Mouse (Mus musculus): Measurements from ENCODE around the gene Sort1. TPM values are rescaled to one million over a fixed set of nuclear protein-coding genes. Genes with fewer than 3 reads are reported as not detected.

Sort1 gene
- total and polyA plus RNA-seq, 3 experiments: 1.3 to 4.1 (median 2.3) TPM

DNA sequence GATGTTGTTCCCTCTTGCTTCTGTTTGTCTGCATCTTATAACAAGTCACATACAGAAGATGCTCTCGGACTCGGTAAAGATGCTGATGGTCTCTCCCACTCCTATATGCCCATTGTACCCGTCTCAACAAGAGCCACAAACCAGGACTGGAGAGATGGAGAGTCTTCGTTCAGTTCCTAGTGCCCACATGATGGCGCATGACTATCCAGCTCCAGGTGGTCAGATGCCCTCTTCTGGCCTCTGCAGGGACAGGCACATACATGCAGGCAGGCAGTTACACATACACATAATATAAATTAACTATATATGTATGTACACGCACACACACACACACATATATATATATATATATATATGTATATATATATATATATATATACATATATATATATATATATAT lies 96.8 kb downstream of the Sort1 start:
- DNase-seq (ENCODE audit: low spot score) (no peak), ATAC-seq (ENCODE audit: extremely low read depth, insufficient number of reproducible peaks, low FRiP score, poor library complexity, severe bottlenecking) (no peak)
- Histone ChIP-seq H3K36me3 (replicated peaks) (peaks cover 11% of the 10 kb centered on the region), H3K9me3 (replicated peaks) (no peaks in the 10 kb centered on the region), H3K27me3 (ENCODE audit: insufficient read depth, low read length) (peaks cover 11% of the 10 kb centered on the region), H3K4me3 (ENCODE audit: low read depth, low read length) (no peak overlapping the region), H3K4me1 (ENCODE audit: insufficient read depth, low read depth, low read length) (peaks cover 42% of the 10 kb centered on the region)
- TF ChIP-seq POLR2AphosphoS5 (IDR thresholded peaks at IDR 0.05; ENCODE audit: insufficient replicate concordance, low read depth, low read length): no peak
- no peak for TF ChIP-seq GATA2 (IDR thresholded peaks at IDR 0.05; ENCODE audit: borderline replicate concordance, low read depth, low read length)
- TF ChIP-seq TAL1 (conservative IDR thresholded peaks at IDR 0.05; ENCODE audit: low read depth, low read length): no peak
- no peak for TF ChIP-seq CTCF (IDR thresholded peaks at IDR 0.05; ENCODE audit: low read depth, low read length)
- no peak for TF ChIP-seq GATA1 (IDR thresholded peaks at IDR 0.05; ENCODE audit: borderline replicate concordance, low read length)

DNA sequence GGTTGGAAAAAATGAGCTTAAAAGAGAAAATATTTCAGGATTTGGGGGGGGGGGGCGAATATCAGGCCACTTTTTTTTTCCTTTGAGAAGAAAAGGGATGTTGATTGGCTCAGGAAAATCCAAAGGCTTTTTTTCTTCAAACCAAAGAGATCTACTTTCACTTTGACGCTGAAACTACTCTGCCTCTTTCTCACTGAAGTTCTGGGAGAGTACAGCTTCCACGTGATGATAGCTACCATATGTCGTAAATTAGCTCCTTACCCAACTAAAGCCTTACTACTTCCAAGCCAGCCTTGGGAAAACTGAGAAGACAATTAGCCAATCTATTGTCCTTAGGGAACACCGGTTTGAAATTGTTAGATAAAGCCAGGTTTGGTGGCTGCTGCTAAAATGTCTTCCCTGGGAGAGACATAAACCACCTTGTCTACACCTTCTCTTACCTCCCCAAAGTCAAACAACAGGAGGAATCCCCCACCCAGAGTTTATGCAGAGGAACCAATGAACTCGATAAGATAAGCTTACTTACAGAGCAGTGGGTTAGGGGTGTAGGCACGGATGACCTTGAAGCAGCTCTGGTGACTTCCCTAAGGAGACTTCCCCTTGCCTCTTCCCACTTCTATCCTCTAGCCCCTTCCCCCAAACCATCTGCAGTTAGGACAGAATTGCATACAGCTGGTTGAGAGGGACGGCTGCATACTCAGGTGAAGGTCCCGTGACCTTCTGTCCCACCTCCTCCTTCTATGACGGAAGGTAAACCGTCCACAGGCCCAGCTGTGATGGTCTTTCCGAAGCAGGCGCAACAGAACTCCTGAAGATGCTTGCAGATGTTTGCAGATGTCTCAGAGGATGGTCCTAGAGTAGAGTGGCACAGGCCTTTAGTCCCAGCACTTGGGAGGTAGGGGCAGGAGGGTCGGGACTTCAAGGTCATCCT lies 98.3 kb downstream of the Sort1 start:
- ATAC-seq (ENCODE audit: extremely low read depth, insufficient number of reproducible peaks, low FRiP score, poor library complexity, severe bottlenecking): no peak
- H3K36me3 ChIP-seq (replicated peaks): peaks cover 27% of the 10 kb centered on the region
- peaks cover 54% of the 10 kb centered on the region for H3K4me1 ChIP-seq (ENCODE audit: insufficient read depth, low read depth, low read length)

DNA sequence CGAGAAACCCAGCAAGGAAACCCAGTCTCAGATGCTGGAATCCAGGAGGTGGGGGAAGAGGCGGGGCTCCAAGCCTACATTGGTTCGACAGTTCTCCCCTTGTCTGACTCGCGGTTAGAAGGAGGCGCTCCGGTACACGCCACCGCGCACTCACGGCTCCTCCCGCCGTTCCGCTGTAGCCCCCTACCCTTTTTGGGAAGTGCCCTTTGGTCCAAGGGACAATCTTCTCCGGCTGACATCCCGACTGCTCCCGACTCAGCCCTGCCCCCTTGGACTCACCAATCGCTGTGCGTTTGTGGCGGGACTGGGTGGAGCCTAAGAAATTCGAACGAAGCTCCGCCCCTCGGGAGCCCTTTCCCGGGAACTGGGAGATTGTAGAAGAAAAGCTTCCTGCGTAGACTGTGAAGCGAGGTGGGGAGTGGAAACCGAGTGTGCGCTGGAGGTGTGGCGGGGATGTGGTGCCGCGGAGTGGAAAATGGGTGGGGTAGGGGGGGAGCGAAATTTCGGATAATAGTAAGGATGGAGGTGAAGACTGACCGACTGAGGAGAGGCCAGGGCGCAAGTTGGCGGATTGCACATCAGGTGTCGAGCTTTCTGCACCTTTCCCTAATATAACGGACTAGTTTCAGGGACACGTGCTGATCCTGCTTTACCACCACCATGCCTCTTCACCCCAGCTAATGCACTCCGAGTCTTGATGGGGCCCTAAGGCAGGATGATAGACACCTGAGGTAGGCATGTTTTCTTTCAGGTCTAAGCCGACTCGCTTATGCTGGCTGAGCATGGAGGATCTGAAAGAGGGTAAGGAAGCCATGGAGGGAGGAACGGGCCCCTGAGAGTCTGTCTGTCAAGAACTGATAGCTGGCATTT lies 99.8 kb downstream of the Sort1 start, which contains the start of gene Psrc1:
TSS of gene Psrc1 (plus strand) at position 355 of the 870 bp plus-strand sequence.
- DNase-seq (ENCODE audit: low spot score): peak; percentile 91
- Histone ChIP-seq H3K4me3 (ENCODE audit: low read depth, low read length) (peak within 1 kb of the TSS; percentile 82), H3K27me3 (ENCODE audit: insufficient read depth, low read length) (no peaks in the 10 kb centered on the region; the same call in 1 of the 2 replicates), H3K9me3 (replicated peaks) (no peaks in the 10 kb centered on the region), H3K4me1 (ENCODE audit: insufficient read depth, low read depth, low read length) (peaks cover 66% of the 10 kb centered on the region), H3K36me3 (replicated peaks) (peaks cover 41% of the 10 kb centered on the region)
- ATAC-seq (ENCODE audit: extremely low read depth, insufficient number of reproducible peaks, low FRiP score, poor library complexity, severe bottlenecking): peak; percentile 82
- TF ChIP-seq GATA1 (IDR thresholded peaks at IDR 0.05; ENCODE audit: borderline replicate concordance, low read length): no peak
- TF ChIP-seq POLR2AphosphoS5 (IDR thresholded peaks at IDR 0.05; ENCODE audit: insufficient replicate concordance, low read depth, low read length): no peak
- TF ChIP-seq TAL1 (conservative IDR thresholded peaks at IDR 0.05; ENCODE audit: low read depth, low read length): no peak
- TF ChIP-seq GATA2 (IDR thresholded peaks at IDR 0.05; ENCODE audit: borderline replicate concordance, low read depth, low read length): no peak
- TF ChIP-seq CTCF (IDR thresholded peaks at IDR 0.05; ENCODE audit: low read depth, low read length): no peak

More for the DNA sequence above, 98.3 kb downstream of the Sort1 start:
- no peak for DNase-seq (ENCODE audit: low spot score)
- TF ChIP-seq TAL1 (conservative IDR thresholded peaks at IDR 0.05; ENCODE audit: low read depth, low read length) (no peak), POLR2AphosphoS5 (IDR thresholded peaks at IDR 0.05; ENCODE audit: insufficient replicate concordance, low read depth, low read length) (no peak), GATA1 (IDR thresholded peaks at IDR 0.05; ENCODE audit: borderline replicate concordance, low read length) (no peak), CTCF (IDR thresholded peaks at IDR 0.05; ENCODE audit: low read depth, low read length) (no peak), GATA2 (IDR thresholded peaks at IDR 0.05; ENCODE audit: borderline replicate concordance, low read depth, low read length) (no peak)
- no peaks in the 10 kb centered on the region for H3K9me3 ChIP-seq (replicated peaks)
- peaks cover 6% of the 10 kb centered on the region for H3K27me3 ChIP-seq (ENCODE audit: insufficient read depth, low read length)
- peak overlapping the region; percentile 31; the same call in 1 of the 2 replicates for H3K4me3 ChIP-seq (ENCODE audit: low read depth, low read length)

DNA sequence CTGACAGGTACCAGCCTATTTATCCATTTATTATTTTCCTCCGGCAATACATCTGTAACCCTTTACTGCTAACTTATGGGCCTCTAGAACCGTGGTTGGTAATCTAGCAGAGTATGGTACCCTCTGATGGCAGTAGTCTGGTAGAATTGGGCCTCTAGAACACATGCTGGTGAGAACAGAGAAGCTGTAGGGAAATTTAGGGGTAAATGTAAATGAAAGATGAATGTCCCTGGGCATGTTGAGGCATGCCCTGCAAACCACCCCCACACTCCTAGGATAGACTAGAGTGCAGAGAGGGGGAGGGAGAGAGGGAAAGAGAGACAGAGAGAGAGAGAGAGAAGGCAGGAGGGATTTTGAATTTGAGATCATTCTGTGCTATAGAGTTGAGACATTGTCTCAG lies 100.5 kb downstream of the Sort1 start:
- DNase-seq (ENCODE audit: low spot score) (peak; percentile 39), ATAC-seq (ENCODE audit: extremely low read depth, insufficient number of reproducible peaks, low FRiP score, poor library complexity, severe bottlenecking) (no peak)
- H3K9me3 ChIP-seq (replicated peaks): no peaks in the 10 kb centered on the region
- no peak for TF ChIP-seq GATA1 (IDR thresholded peaks at IDR 0.05; ENCODE audit: borderline replicate concordance, low read length)
- no peak for TF ChIP-seq GATA2 (IDR thresholded peaks at IDR 0.05; ENCODE audit: borderline replicate concordance, low read depth, low read length)
- TF ChIP-seq CTCF (IDR thresholded peaks at IDR 0.05; ENCODE audit: low read depth, low read length): no peak
- no peak for TF ChIP-seq POLR2AphosphoS5 (IDR thresholded peaks at IDR 0.05; ENCODE audit: insufficient replicate concordance, low read depth, low read length)
- TF ChIP-seq TAL1 (conservative IDR thresholded peaks at IDR 0.05; ENCODE audit: low read depth, low read length): no peak
- peak overlapping the region; percentile 82 for H3K4me3 ChIP-seq (ENCODE audit: low read depth, low read length)
- peaks cover 73% of the 10 kb centered on the region for H3K4me1 ChIP-seq (ENCODE audit: insufficient read depth, low read depth, low read length)
- H3K36me3 ChIP-seq (replicated peaks): peaks cover 44% of the 10 kb centered on the region
- no peaks in the 10 kb centered on the region for H3K27me3 ChIP-seq (ENCODE audit: insufficient read depth, low read length)

DNA sequence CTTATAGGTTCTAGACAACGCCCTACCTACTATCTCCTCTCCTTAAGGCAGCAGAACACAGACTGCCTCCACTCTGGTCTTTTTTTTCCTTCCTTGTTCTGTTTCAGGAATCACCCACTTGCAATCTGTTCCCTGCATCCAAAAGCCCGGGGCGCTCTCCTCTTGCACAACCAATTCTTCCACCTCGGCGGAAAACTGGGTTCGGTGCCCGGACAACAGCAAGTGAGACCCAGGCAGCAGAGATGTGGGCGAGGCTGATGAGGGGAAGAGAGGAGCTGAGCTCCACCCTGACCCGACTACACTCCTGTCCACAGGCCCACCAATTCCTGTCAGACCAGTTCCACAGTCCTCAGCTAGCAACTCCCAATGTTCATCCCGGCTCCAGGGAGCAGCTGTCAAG lies 102.3 kb downstream of the Sort1 start:
- Histone ChIP-seq H3K27me3 (ENCODE audit: insufficient read depth, low read length) (no peaks in the 10 kb centered on the region), H3K4me1 (ENCODE audit: insufficient read depth, low read depth, low read length) (peaks cover 74% of the 10 kb centered on the region), H3K36me3 (replicated peaks) (peaks cover 44% of the 10 kb centered on the region), H3K9me3 (replicated peaks) (no peaks in the 10 kb centered on the region), H3K4me3 (ENCODE audit: low read depth, low read length) (peak overlapping the region; percentile 82; the same call in 1 of the 2 replicates)
- ATAC-seq (ENCODE audit: extremely low read depth, insufficient number of reproducible peaks, low FRiP score, poor library complexity, severe bottlenecking) (no peak), DNase-seq (ENCODE audit: low spot score) (no peak)
- no peak for TF ChIP-seq GATA2 (IDR thresholded peaks at IDR 0.05; ENCODE audit: borderline replicate concordance, low read depth, low read length)
- TF ChIP-seq TAL1 (conservative IDR thresholded peaks at IDR 0.05; ENCODE audit: low read depth, low read length): no peak
- TF ChIP-seq POLR2AphosphoS5 (IDR thresholded peaks at IDR 0.05; ENCODE audit: insufficient replicate concordance, low read depth, low read length): no peak
- no peak for TF ChIP-seq GATA1 (IDR thresholded peaks at IDR 0.05; ENCODE audit: borderline replicate concordance, low read length)
- no peak for TF ChIP-seq CTCF (IDR thresholded peaks at IDR 0.05; ENCODE audit: low read depth, low read length)

Data from G1E (cell line).